Mouse (Mus musculus) A20 (cell line): ENCODE measurements around the gene 1700122O11Rik.

ENCODE experiments used
- DNase-seq: peaks from one replicate; pipeline ENCODE4 v3.0.0-alpha.2; 2011; ENCODE audit warnings: low read depth, low spot score

1700122O11Rik gene

GRCm38 (mm10) chr17:48028250-48028649, 9.8 kb downstream of the 1700122O11Rik start:
- DNase-seq: no peak

- no peak for DNase-seq
Observed at GRCm38 (mm10) chr17:48027677-48028076, 10.4 kb downstream of the 1700122O11Rik start.

- DNase-seq: no peak
Observed at GRCm38 (mm10) chr17:48027019-48027418, 11.1 kb downstream of the 1700122O11Rik start.

- DNase-seq: no peak
Observed at GRCm38 (mm10) chr17:48024045-48024444, 14.0 kb downstream of the 1700122O11Rik start.

GRCm38 (mm10) chr17:48019585-48019984, 18.5 kb downstream of the 1700122O11Rik start:
- DNase-seq: no peak

GRCm38 (mm10) chr17:48016566-48016965, 21.5 kb downstream of the 1700122O11Rik start:
- DNase-seq: no peak

GRCm38 (mm10) chr17:48012561-48012960, 25.5 kb downstream of the 1700122O11Rik start:
- no peak for DNase-seq

GRCm38 (mm10) chr17:48011105-48011504, 27.0 kb downstream of the 1700122O11Rik start:
- no peak for DNase-seq

- DNase-seq: no peak
Observed at GRCm38 (mm10) chr17:48010283-48010682, 27.8 kb downstream of the 1700122O11Rik start.

GRCm38 (mm10) chr17:48005816-48006215, 32.3 kb downstream of the 1700122O11Rik start:
- no peak for DNase-seq

GRCm38 (mm10) chr17:48005091-48005490, 33.0 kb downstream of the 1700122O11Rik start:
- no peak for DNase-seq

- no peak for DNase-seq
Observed at GRCm38 (mm10) chr17:48004619-48005018, 33.5 kb downstream of the 1700122O11Rik start.

- no peak for DNase-seq
Observed at GRCm38 (mm10) chr17:48002486-48002885, 35.6 kb downstream of the 1700122O11Rik start.

- DNase-seq: no peak
Observed at GRCm38 (mm10) chr17:48001586-48002361, 36.3 kb downstream of the 1700122O11Rik start.

GRCm38 (mm10) chr17:48001157-48001556, 36.9 kb downstream of the 1700122O11Rik start:
- DNase-seq: no peak

- no peak for DNase-seq
Observed at GRCm38 (mm10) chr17:47999812-48000211, 38.3 kb downstream of the 1700122O11Rik start.

GRCm38 (mm10) chr17:47999403-47999802, 38.7 kb downstream of the 1700122O11Rik start:
- no peak for DNase-seq

GRCm38 (mm10) chr17:47997806-47998205, 40.3 kb downstream of the 1700122O11Rik start:
- DNase-seq: no peak

- DNase-seq: no peak
Observed at GRCm38 (mm10) chr17:47990392-47991123, 47.5 kb downstream of the 1700122O11Rik start.

GRCm38 (mm10) chr17:47989951-47990378, 48.1 kb downstream of the 1700122O11Rik start:
- DNase-seq: peak; percentile 67

- DNase-seq: no peak
Observed at GRCm38 (mm10) chr17:47988811-47989210, 49.3 kb downstream of the 1700122O11Rik start.

GRCm38 (mm10) chr17:47988074-47988473, 50.0 kb downstream of the 1700122O11Rik start:
- no peak for DNase-seq
